In genomic region chr12:116842723-116843272, GRCm38 (mm10) we compare ENCODE assay signal across 13 mouse cellular contexts.
A peak's percentile ranks its signal among the peaks of the same experiment; 100 is the strongest.
DNase-seq lines count a peak whose midpoint lies in the region; ATAC-seq lines count a peak whose summit lies in the region.
"Had no signal": no experiment of that assay in that cellular context is flagged by ENCODE, and none has a peak within 500 bp of the region (broad histone marks: within the 10 kb centered on the region; RNA-seq: fewer than 3 reads in every experiment).

No protein-coding gene starts in this region.

- DNase-seq in frontal cortex, postnatal 25 days (ENCODE audit: low spot score in 2 of 2) = no peak
- peak; percentile 83 for DNase-seq in brain, adult 2 months (ENCODE audit: low read depth, low spot score)
- peak; percentile 29 for DNase-seq in layer of hippocampus, adult 11-12 months (ENCODE audit: low spot score)
- no peak for DNase-seq in urinary bladder, adult 2 months (ENCODE audit: low spot score)
- no peak for DNase-seq in embryo, embryonic 10 days (ENCODE audit: low spot score)
- DNase-seq in spleen, postnatal 10 days (ENCODE audit: low spot score in 2 of 2) = no peak
- DNase-seq: gastrocnemius, postnatal 25 days; kidney, adult 8-10 months; lung, adult 18-20 months had no signal

- peak; percentile 39 for ATAC-seq in frontal cortex, adult (ENCODE audit: low TSS enrichment)
- peak; percentile 78 for ATAC-seq in midbrain, embryonic 15.5 days (replicated peaks)
- ATAC-seq: activated CD4-positive, CD25-positive, alpha-beta regulatory T cell, adult 4 months had no signal

- H3K27ac ChIP-seq in midbrain, embryonic 15.5 days = peak overlapping the region; percentile 31

- no peak overlapping the region for H3K4me3 ChIP-seq in midbrain, embryonic 15.5 days

- H3K4me2 ChIP-seq in midbrain, embryonic 15.5 days = no peak overlapping the region

- H3K4me1 ChIP-seq in midbrain, embryonic 15.5 days = peaks cover 8% of the 10 kb centered on the region; the same call in 1 of the 2 replicates

- no peaks in the 10 kb centered on the region for H3K27me3 ChIP-seq in midbrain, embryonic 15.5 days (replicated peaks)

- WGBS in midbrain, embryonic 15.5 days = 51% methylated on average over 8 of the region's 8 CpGs

- no peak overlapping the region for H3K9ac ChIP-seq in midbrain, embryonic 15.5 days

- H3K36me3 ChIP-seq in midbrain, embryonic 15.5 days (replicated peaks) = no peaks in the 10 kb centered on the region
- H3K36me3 ChIP-seq: G1E had no signal

- H3K9me3 ChIP-seq in midbrain, embryonic 15.5 days = no peaks in the 10 kb centered on the region

Comparison
In these comparisons a context has a peak if more than half of its experiments do, and no peak if none do; other contexts are left out.
1. DNase-seq: peak in brain, adult 2 months (single experiment) and layer of hippocampus, adult 11-12 months (single experiment); none in frontal cortex, postnatal 25 days (0 of 2), urinary bladder, adult 2 months (single experiment), embryo, embryonic 10 days (single experiment) and spleen, postnatal 10 days (0 of 2).